Mouse (Mus musculus) left cerebral cortex, adult 9 months (tissue): ENCODE data around the gene Bag5.
A peak's percentile ranks its signal among the peaks of the same experiment; 100 is the strongest.

Experiments used
- DNase-seq, 2 experiments: peaks; one replicate each; pipeline ENCODE4 v3.0.0; 2022; ENCODE audit warnings: low spot score in 2 of 2

The Bag5 gene

DNA sequence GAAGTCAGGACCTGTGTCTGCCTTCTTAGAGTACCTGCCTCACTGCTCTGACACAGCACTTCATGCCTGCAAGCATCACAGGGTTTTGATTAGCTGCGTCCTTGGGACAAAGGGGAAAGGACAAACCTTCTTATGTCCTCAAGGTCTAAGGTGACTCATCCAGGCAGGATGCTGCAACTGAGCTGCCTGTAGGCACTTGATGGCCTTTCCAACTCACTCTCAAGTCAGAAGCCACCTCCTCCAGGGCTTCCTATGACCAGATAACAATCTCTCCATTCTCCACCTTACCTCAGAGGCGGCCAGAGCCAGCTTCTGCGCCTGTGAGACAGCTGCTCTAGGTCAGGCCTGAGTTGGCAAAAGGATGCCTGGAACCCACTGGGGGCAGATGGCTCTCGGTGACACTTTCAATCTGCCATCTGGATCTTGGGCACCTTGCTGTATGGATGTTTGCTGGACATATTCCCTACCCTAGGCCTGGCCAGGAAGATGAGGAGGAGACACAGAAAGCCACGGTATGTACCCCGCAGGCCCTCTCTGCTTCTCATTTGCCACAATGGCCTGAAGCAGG is 14.6 kb downstream of the Bag5 start:
- DNase-seq: no peak

DNA sequence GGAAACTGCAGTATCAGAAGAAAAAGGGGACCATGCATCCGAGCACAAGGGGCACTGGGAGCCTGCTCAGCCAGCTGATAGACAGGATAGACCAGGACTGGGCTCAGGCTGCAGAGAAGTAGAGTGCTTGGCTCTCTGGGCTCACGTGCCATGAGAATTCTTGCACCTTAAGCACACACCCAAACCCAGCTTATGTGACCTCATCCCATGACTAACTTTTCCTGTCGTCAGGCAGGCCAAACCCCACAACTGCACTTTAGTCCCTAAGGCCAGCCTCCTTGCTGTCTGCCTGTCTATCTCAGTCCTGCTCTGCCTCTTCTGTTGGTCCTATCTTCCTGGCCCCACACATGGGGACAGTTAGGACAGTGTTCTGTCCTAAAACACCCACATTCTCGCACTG is 15.3 kb downstream of the Bag5 start:
- no peak for DNase-seq

DNA sequence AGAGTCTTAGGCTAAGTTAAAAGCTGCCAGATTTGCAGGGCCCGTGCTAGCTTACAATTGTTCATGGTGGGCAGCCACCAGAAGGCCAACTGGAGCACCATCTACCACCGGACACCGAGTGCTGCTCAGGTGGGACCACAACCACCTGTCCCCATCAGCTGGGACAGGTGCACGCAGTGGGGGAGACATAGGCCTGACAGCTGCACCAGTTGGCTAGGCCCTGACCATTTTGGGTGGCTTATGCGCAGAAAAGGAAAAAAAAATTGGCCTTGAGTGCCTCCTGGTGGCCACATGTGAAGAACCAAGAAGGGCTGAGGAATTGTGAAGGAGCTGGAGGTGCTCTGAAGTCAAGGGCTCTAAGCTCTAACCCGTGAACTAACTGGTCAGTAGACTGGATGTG is 16.8 kb downstream of the Bag5 start:
- peak in 1 of 2 experiments; percentile 80 for DNase-seq

DNA sequence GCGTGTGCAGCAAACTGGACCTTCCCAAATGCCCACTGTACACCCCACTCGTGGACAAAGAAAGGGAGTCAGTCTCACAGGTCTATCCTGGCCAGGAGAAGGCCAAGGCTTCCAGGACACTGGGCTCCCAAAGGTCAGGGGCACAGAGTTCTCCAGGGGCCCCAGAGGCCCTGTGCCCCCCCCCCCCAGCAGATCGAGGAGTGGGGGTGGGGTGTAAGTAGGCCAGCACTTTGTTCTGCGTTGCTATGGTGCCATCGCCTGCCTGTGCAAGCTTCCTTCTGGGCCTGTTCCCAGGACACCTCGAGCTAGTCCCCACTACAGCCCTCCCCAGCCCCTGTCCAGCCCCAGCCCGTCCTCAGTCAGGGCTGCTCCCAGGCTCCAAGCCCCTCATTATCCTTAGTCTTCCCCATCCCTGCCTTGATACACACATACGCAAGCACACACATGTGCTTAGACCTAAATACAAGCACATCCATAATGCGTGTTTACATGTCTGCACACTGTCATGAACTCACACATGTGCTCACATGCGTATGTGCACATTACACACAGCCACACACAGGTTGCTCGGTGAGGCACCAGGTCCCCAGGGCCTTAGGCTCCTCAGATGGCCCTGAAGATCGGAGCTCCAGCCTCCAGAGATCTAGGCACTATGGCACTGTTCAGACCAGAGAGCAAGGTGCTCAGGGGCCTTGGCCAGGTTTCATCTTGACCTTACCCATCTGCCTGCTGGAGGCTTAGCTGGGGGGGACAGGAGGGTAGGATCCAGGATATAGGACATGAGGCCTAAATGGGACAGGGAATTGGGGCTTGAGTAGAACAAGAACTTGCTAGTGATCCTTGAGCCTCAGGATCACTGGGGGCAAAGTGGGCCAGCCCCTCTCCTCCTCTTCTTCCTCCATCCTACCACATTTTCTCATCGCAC is 17.9 kb downstream of the Bag5 start:
- no peak for DNase-seq

DNA sequence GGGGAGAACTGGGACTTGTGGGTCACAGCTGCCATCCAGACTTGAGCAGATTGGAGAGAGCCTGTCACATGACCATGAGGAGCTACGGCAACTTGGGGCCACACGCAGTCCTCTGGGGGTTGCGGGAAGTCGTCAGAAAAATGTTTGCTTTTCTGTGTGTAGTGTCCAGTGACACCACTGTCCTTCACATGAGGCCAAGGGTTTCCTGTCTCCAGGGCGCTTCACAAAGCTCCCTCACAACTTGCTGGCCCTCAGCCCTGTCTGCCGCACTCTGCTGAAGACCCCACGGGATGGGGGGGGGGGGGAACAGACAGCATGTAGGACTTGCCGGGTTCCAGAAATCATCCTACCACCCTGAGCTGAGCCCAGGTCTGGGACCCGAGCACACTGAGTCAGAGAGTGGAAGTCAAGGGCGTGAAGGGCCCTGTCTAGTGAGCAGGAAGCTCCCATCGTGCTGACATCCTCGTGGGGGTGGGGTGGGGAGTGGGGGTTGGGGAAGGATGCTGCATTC is 18.7 kb downstream of the Bag5 start:
- no peak for DNase-seq

DNA sequence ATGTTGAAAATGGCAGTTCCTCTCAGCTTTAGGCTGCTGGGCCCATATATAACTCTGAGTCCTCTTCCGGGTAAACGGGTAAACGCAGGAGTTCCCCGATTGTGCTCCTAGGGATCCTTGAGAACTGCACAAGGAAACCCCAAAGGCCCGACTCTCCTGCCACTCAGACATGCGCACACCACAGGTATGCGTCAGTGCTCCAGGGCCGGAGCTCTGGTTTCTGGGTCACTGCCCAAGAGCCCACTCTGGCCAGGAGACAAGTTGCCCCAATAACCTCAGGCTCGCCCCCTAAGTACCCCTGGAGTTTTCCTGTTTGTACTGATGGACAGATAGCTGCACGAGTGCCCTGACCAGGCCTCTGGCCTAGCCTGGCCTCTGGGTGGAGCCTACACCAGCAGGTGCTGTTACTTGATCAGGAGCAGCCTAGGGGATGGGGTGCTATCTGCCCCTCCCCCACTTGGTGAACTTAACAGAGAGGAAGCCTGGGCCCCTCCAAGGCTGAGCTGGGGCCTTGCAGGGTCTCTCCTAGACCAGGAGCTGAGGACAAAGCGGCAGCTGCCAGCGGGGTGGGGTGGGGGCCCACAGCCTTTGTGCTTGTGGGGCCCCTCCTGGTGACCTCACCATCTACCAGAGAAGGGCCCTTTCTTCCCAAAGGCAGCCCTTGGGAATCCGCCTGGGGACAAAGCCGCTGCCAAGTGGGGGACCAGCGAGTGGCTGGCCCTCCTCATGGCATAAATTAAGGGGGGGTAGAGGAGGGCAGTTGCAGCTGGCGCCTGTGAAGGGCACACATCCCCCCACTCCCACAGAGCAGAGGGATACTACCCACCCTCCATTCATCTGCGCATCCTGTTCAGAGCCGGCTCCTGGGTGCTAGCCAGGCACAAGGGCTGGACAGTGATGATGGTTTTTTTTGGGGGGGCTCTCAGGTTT is 19.5 kb downstream of the Bag5 start:
- peak; percentile 76 to 82 for DNase-seq

DNA sequence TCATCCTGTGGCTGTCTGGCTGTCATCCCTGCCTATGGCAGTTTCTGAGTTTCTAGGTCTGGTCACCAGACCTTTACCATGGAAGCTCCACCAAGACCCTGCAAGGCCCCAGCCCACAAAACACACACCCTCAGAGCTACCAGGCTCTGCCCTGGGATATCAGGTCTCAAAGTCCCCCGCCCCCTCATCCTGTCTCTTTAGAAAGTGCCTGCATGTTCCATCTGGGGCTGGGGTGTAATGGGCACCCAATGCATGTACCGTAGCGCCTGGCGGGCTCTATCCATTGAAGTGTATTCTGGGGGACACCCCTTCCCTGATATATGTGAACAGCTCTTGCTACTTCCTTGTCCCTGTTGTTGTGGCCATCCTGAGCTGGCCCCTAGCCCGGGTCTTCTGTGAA is 20.2 kb downstream of the Bag5 start:
- no peak for DNase-seq

DNA sequence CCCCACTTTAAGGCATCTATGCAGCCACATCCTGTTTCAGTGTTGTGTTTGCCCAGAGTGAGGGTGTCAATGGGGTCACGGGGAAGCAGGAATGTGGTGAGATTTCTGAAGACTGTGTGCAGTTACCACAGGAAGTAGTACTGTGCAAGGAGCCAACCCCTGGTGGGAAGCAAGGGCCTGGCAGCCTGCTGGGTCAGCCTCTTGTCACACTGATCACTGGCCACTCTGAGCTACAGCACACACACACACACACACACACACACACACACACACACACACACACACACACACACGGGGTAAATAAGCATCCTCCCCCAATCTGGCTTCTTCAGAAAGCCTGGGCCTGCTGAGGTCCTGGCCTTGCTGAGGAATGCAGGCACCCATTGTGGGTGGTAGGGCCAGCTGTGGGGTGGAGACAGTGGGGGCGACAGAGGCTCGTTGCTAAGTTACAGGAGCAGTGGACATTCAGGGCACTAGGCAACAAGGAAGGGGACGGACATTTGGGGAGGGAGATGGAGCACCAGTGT is 21.6 kb downstream of the Bag5 start:
- DNase-seq: no peak

DNA sequence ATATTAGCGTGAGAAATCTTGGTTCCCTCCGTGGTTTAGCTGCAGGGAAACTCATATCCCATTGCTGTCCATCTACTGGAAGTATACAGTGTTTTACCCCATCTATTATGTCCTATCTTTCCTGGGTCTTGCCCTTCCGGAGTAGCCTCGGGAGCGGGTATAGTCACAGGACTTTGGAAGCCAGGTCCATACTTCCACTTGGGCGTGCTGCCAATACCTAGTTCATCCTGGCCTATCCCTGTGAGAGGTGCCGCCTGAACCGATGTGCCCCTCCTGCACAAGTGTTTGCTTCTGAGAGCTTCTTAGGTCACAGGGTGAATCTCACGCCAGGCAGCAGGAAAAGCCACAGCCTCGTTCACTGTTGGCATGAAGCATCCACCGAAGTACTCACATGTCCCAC is 23.6 kb downstream of the Bag5 start:
- no peak for DNase-seq

DNA sequence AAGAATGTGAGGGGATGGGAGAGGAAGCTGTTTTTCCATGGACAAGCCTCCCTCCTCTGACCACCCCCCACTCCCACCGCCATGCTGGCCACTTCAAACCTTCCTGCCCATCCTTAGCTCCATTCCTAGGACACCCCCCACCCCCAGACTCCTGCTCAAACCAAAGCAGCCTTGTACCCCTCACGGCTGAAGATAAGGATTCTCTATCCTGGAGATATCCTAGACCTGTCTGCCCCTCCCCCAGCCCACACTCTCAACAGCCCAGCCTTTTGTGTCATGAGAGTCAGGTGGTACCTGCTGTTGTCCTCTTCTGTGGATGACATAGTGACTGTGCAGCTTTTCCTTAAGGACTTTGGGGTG is 25.0 kb downstream of the Bag5 start:
- DNase-seq: no peak

DNA sequence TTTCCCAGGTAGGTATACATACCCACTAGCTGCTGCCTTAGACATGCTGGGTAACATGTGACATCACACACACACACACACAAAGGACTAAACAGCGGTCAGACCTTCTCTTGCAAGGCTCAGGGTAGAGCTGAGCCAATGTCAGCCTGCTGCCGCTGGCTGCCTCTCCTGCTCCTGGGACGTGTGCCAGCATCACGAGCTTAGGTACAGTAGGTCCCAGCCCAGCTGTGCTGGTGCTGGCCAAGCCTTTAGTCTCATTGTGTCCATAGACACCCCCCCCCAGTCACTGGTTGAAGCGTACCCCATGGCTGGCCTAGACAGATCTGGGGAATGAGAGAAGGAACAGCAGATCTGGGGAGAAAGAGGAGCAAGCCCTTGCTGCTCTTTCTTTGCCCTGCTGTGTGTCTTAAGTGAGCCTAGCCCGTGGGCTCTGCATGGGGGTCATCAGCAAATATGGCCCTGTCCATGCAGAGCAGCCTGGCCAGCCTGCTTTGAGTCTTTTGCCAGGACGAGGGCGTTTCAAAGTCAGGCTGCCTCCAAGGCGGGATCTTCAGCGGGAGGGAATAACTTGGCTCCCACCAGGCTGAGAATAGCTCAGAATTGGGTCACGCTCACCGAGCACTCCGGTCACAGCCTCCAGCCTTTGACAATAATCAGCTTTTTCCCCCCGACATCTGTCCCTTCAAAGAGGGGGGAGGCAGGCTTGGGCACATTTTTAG is 25.5 kb downstream of the Bag5 start:
- no peak for DNase-seq

DNA sequence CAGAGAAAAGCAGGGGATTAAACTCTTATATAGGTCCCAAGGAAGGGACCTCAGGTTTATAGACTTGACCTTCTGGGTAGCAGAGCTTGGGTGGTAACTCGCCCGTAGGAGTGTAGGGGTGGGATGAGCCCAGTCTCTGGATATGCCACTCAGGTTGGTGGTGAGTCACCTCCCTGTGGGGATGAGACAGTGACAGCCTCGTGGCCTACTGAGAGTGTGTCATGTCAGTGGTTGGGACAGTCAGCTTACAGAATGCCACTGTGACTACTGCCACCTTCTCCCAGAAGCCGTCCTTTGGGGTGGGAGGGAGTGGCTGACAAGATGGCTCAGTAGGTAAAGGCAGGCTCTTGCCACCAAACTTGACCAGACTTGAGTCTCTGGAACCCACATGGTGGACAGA is 26.7 kb downstream of the Bag5 start:
- DNase-seq: no peak

DNA sequence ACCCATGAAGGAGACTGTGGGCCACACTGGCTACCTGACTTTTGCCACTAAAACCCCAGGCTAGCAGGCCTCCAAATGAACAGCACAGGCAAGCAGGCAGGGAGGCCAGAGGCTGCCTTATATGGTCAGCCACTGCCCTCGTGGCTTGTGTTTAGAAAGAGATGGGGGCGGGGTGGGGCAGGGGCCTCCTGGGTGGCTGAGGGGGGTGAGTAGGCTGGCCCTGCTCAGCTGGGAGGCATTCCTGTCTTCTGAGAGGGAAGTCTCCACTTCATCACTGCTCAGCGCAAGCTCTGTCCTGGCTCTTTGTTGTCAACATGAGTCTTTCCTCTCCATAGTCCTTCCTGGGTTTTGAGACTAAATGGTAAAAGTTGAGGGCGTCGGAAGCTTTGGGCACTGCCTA is 30.3 kb downstream of the Bag5 start:
- DNase-seq: no peak

DNA sequence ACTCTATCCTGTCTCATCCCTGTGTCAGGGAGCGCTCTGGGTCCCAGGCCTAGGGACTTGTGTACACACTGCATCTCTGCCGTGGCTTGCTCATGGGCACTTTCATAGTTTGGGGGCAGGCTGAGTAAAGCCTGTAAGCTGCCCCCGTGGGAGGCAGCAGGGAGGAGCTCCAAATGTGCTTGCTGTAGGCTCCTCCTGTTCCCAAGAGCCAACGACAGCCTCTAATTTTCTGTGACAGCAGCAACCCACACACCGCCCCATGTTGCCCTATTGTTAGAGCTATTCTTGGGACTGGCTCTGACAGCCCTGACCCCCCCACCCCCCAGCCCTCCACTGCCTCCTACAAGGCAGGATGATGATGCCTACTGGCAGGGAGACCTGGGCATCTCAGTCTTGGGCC is 31.1 kb downstream of the Bag5 start:
- DNase-seq: no peak

DNA sequence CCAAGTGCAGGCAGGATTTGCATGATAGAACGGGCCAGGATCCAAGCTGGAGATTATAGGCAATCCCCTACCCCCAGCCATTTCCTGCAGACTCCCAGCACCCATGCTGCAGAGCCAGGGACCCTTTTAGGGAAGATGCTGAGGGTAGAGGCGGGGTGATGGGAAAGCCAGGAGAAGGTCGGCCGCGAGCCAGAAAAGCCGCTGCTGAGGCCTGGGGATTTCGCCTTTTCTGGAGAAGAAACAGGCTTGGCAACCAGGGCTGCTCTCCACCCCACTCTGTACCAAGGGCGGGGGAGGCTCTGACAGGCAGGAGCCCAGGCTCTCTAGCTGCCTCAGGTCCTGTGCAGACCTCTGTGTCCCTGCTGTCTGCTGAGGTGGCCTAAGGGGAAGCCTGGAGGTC is 31.8 kb downstream of the Bag5 start:
- DNase-seq: no peak

DNA sequence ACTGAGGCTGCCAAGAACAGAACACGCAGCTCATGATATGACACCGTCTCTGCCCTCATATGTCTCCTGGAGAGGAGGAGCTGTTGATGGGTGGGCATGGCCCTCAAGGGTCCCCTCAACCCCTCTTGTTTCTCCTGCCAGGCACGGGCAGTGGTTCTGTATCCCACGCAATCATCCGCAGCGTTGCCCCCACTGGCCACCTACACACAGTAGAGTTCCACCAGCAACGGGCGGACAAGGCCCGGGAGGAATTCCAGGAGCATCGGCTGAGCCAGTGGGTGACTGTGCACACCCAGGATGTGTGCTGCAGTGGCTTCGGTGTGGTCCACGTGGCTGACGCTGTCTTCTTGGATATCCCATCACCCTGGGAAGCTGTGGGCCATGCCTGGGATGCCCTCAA is 32.4 kb downstream of the Bag5 start:
- DNase-seq: no peak

DNA sequence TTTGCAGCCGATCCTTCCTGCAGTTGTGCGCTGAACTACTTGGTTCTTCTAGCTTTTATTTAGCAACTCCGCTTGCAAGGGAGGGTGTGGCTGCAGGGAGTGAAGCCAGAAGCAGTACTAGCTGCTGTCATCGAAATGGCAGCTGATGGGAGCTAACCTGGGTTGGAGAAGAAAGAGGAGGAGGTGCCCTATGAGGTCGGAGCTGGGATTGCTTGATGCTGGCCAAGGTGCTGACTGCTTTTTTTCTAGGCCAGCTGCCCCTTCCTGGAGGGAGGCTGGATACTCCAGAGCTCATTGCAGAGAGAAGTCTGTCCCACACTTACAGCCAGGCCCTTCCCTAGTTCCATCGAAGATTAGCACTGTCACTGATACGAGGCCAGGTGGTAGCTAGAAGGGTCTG is 34.1 kb downstream of the Bag5 start:
- no peak for DNase-seq

DNA sequence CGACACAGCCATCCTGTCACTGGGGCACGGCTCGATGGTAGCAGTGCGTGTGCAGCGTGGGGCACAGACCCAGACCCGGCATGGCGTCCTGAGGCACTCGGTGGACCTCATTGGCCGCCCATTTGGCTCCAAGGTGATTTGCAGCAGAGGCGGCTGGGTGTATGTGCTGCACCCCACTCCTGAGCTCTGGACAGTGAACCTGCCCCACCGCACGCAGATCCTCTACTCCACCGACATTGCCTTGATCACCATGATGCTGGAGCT is 34.5 kb downstream of the Bag5 start:
- no peak for DNase-seq

DNA sequence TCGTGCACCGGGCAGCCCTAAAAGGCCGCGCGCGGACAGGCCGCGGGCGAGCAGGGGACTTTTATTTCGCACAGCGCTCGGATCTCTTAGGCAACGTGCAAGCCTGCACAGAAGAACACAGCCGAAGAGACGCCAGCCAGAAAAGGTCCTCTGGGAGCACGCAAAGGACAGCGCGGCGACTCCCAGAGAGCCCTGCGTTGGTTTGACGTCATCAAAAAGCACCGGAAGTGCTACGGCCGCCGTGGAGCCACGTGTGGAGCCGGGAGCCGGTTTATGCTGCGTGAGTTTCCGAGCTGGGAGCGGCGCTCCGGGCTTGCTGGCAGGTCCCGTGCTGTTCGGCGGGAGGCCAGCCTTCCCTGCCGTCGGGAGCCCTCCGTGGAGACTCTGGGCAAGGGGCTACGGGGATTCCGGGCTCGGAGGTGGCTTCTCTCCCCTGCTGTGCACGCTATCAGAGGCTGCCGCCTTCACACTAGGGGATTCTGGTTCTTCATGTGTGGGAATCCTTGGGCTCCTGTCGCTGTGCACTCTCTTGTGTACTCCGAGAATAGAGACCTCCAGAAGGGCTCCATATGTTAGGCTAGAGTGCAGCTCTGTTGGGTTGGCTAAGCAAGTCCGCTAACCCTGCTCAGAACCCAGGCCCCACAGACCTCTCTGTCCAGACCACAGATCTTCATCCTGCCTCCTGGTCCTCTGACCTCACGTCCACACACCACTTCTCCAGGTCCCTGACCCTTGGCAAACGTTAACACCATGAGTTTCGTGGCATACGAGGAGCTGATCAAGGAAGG is 35.0 kb downstream of the Bag5 start, which contains the start of gene Trmt61a:
Gene Trmt61a (plus strand): TSS at position 224 of the 788 bp plus-strand sequence.
- peak in 1 of 2 experiments; percentile 88 for DNase-seq

DNA sequence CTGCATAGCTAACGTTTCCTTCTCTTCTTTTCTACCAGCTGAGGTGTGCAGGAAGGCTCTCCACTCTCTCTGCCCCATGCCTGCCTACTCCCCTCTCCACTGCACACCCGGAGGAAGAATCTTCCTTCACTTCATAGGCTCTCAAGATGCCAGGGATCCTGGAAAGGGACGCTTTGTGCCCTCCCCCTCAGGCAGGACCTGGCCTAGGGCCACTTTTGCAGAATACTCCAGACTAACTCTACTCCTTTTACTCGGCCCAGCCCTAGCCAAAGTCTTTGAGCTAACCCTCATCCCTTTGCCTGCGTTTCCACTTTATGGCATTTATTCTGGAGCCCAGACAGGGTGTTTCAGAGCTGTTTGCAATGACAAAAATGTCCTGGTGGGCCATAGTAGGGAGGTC is 35.6 kb downstream of the Bag5 start:
- DNase-seq: no peak
